Mouse (Mus musculus): ENCODE measurements at regions not wholly inside any gene's neighbourhood (a gene's known extent, or its start where the extent isn't known, plus 50 kb on each side); places are given as distances from the start of the nearest gene placed in this dataset.

DNA sequence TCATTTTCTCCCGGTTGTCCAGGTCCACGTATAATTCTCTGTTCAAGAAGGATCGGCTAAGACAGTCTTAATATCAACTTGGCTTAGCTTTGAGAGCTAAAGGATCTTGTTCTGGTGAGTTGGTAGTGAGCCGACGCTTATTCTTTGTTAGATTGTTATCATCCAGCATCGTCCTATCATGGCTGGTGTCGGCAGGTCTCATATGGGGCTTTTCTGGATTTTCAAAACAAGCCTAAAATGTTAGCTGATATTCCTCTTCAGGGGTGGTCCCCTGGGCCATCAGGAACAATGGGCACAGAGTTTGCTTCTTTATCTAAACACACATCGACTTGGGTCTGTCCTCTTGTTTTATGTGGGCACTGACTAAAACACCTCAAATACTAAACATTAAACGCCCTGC, 124.6 kb upstream of the Zfhx3 start:
- WGBS (ENCODE audit: insufficient replicate concordance): 68% methylated on average over 9 of the region's 9 CpGs
- Histone ChIP-seq H3K9me3 (replicated peaks) (no peaks in the 10 kb centered on the region), H3K4me1 (replicated peaks) (no peaks in the 10 kb centered on the region), H3K9ac (no peak overlapping the region), H3K4me2 (no peak overlapping the region), H3K4me3 (replicated peaks) (no peak overlapping the region), H3K36me3 (replicated peaks) (no peaks in the 10 kb centered on the region), H3K27ac (replicated peaks) (no peak overlapping the region), H3K27me3 (no peaks in the 10 kb centered on the region)
- ATAC-seq (ENCODE audit: insufficient read depth): no peak

DNA sequence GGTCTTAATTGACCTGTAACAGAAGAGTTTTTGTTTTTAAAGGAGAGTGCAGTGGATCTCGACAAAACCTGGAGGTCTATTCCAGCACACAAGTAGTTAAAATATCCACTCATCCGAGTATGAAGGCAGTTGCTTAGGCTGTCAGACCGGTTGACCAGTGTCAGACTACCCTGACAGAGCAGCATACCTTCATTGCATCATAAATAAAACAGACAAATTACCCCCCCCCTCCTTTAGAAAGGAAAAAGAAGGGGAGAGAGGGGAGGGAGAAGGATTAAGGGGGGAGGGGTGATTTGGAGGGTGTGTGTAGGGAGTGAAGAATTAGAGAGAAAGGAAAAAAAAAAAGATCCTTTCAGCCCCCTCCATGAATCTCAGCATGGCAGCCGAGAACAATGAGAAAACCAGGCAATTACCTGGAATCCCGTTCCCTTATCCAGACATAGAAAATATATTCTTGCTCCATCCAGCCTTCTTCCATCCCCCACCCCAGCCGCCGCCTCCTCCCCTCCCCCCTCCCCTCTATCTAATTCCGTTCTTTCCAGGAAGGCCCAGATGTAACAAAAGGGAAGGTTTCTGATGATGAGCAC, 122.2 kb upstream of the Zfhx3 start:
- WGBS (ENCODE audit: insufficient replicate concordance): 15% methylated on average over 8 of the region's 8 CpGs
- H3K27me3 ChIP-seq: peaks cover 3% of the 10 kb centered on the region; the same call in 1 of the 2 replicates
- H3K9me3 ChIP-seq (replicated peaks): no peaks in the 10 kb centered on the region
- no peak overlapping the region for H3K9ac ChIP-seq
- no peak overlapping the region for H3K4me2 ChIP-seq
- ATAC-seq (ENCODE audit: insufficient read depth): no peak
- H3K36me3 ChIP-seq (replicated peaks): no peaks in the 10 kb centered on the region
- H3K27ac ChIP-seq (replicated peaks): no peak overlapping the region
- H3K4me1 ChIP-seq (replicated peaks): no peaks in the 10 kb centered on the region
- H3K4me3 ChIP-seq (replicated peaks): no peak overlapping the region

DNA sequence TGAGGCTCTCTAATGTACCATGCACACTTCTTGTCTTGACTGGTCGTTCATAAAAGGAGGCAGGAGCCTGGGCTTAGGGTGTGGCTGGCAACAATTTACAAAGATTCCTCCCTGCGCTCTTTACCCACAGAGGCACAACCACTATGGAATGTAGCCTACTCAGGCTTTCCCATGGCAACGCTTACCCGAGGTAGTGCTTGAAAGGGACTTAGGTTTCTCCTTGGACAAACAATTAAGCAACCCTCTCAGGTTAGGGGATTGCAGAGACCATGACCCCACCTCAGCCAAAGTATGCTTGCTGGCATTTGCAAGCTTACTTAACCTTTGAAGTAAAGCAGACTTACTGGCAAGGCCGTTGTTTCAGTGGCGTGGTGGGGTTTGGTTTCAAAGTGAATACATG, 120.9 kb upstream of the Zfhx3 start:
- Histone ChIP-seq H3K9ac (no peak overlapping the region), H3K4me1 (replicated peaks) (no peaks in the 10 kb centered on the region), H3K4me2 (no peak overlapping the region), H3K27me3 (peaks cover 3% of the 10 kb centered on the region; the same call in 1 of the 2 replicates), H3K4me3 (replicated peaks) (no peak overlapping the region), H3K9me3 (replicated peaks) (no peaks in the 10 kb centered on the region), H3K27ac (replicated peaks) (no peak overlapping the region), H3K36me3 (replicated peaks) (no peaks in the 10 kb centered on the region)
- WGBS (ENCODE audit: insufficient replicate concordance): 51% methylated on average over 6 of the region's 6 CpGs
- no peak for ATAC-seq (ENCODE audit: insufficient read depth)

DNA sequence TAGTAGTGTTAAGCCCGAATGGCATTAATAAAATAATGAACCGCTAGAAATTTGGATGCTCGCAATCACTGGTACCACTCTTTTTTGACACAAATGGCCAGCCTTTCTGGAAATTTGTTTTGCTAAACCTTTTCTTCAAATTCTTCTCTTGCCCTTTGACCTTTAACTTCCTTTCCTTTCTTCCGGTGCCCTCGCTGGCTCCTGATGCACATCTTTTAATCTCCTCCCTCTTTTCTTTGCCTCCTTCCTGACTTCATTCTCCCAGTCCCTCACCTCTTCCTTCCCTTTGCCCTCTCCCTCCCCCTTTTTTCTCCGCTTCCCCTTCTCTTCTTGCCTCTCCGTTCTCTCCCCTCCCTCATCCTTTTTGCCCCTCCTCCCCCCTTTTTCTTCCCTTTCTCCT, 118.3 kb upstream of the Zfhx3 start:
- Histone ChIP-seq H3K27ac (replicated peaks) (no peak overlapping the region), H3K4me3 (replicated peaks) (no peak overlapping the region), H3K9ac (no peak overlapping the region), H3K9me3 (replicated peaks) (no peaks in the 10 kb centered on the region), H3K4me2 (no peak overlapping the region), H3K4me1 (replicated peaks) (no peaks in the 10 kb centered on the region), H3K36me3 (replicated peaks) (no peaks in the 10 kb centered on the region), H3K27me3 (peaks cover 3% of the 10 kb centered on the region; the same call in 1 of the 2 replicates)
- no peak for ATAC-seq (ENCODE audit: insufficient read depth)
- WGBS (ENCODE audit: insufficient replicate concordance): 13% methylated on average over 7 of the region's 7 CpGs

DNA sequence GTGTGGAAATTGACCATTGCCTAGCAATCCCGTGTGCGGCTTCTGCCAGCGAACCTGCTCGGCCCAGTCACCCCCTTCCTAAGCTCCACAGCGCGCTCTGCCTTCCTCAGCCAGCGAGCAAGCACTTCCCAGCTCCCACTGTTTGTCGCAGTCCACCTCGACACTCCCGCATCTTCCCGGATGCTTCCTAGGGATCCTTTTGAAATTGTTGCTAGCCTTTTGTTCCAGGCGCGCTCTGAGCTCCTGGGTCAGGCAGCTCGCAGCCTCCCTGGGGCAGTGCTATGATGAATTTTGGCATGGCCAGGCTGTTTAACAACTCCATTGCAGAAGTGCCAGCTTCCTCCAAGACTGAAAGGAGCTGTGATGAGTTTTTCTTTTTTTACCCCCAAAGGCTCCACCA, 117.8 kb upstream of the Zfhx3 start:
- Histone ChIP-seq H3K36me3 (replicated peaks) (no peaks in the 10 kb centered on the region), H3K4me3 (replicated peaks) (no peak overlapping the region), H3K27ac (replicated peaks) (no peak overlapping the region), H3K9ac (no peak overlapping the region), H3K4me2 (no peak overlapping the region), H3K27me3 (peaks cover 3% of the 10 kb centered on the region; the same call in 1 of the 2 replicates), H3K9me3 (replicated peaks) (no peaks in the 10 kb centered on the region), H3K4me1 (replicated peaks) (no peaks in the 10 kb centered on the region)
- ATAC-seq (ENCODE audit: insufficient read depth): no peak
- 6% methylated on average over 14 of the region's 14 CpGs for WGBS (ENCODE audit: insufficient replicate concordance)

DNA sequence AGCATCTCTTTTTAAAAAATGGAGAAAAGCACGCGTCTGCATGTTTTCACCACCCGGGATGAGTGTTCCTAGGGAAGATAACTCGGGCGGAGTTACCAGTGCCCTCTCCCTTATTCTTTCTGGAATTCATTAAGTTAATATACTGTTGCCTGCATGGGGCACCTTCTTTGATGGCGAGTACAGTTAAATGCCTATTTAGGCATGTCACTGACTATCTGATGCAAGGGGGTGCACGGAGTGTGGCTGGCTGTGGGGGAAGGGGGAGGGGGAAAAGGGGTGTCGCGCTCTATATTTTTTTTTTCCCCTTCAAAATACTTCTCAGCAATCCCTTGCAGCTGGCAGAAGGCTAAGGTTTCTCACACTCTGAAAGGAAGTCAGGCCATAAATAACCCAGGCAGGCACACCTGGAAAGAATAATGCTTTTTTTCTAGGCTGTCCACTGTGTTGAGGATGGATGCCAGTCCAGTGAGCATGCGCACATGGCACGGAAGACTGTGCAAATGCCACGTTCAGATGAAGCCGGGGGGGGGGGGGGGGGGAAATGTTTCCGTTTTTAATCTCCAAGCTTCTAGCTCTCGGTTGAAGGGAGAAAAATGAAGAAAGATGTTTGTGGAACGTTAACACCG, 114.8 kb upstream of the Zfhx3 start:
- 71% methylated on average over 17 of the region's 17 CpGs for WGBS (ENCODE audit: insufficient replicate concordance)
- Histone ChIP-seq H3K27me3 (peaks cover 3% of the 10 kb centered on the region; the same call in 1 of the 2 replicates), H3K27ac (replicated peaks) (no peak overlapping the region), H3K4me3 (replicated peaks) (no peak overlapping the region), H3K36me3 (replicated peaks) (no peaks in the 10 kb centered on the region), H3K4me1 (replicated peaks) (no peaks in the 10 kb centered on the region), H3K9me3 (replicated peaks) (no peaks in the 10 kb centered on the region), H3K9ac (no peak overlapping the region), H3K4me2 (no peak overlapping the region)
- no peak for ATAC-seq (ENCODE audit: insufficient read depth)

DNA sequence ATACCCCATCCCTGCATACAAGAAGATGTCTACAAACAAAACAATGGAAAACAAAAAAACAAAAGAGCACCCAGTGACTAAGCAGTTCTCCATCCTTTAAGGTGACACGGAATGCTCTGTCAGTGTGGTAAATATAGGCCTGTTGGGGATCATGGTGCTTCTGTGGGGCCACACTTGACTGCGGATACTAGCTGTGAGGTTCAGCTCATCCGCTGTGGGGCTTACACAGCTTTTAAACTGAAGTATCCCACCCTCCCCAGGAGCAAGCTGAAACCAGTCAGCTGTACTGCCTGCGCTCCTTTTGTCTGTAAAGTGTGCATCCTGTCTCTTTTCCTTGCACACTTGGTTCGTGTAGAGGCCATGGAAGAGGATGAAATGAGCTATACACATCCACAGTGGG, 113.9 kb upstream of the Zfhx3 start:
- no peak overlapping the region for H3K27ac ChIP-seq (replicated peaks)

DNA sequence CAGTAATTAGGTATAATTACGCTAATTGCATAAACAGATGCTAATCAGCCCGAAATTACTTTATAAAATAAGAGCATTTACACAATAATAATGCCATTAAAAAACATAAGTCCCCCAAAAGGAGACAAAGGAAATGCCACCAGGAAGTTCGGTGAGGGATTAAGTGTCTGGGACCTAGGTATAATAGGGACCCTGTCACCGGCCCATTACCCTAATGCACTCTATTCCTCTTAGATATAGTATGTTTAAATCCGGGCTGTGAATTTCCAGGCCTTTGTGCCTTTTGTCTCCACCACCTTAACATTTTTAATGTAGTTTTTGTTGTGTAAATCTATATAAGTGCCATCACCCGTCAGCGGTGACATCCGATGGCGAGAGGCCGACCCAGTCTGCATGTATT, 109.0 kb upstream of the Zfhx3 start:
- H3K27ac ChIP-seq (replicated peaks): no peak overlapping the region
- H3K36me3 ChIP-seq (replicated peaks): no peaks in the 10 kb centered on the region
- no peaks in the 10 kb centered on the region for H3K9me3 ChIP-seq (replicated peaks)
- no peak overlapping the region for H3K4me3 ChIP-seq (replicated peaks)
- no peaks in the 10 kb centered on the region for H3K27me3 ChIP-seq
- no peak for ATAC-seq (ENCODE audit: insufficient read depth)
- H3K4me1 ChIP-seq (replicated peaks): no peaks in the 10 kb centered on the region
- H3K9ac ChIP-seq: no peak overlapping the region
- no peak overlapping the region for H3K4me2 ChIP-seq
- WGBS (ENCODE audit: insufficient replicate concordance): 70% methylated on average over 10 of the region's 10 CpGs

More for the DNA sequence above, 113.9 kb upstream of the Zfhx3 start:
- H3K4me1 ChIP-seq (replicated peaks): no peaks in the 10 kb centered on the region
- H3K9ac ChIP-seq: no peak overlapping the region
- WGBS (ENCODE audit: insufficient replicate concordance): 58% methylated on average over 5 of the region's 5 CpGs
- H3K27me3 ChIP-seq: peaks cover 3% of the 10 kb centered on the region; the same call in 1 of the 2 replicates
- no peak overlapping the region for H3K4me3 ChIP-seq (replicated peaks)
- H3K36me3 ChIP-seq (replicated peaks): no peaks in the 10 kb centered on the region
- H3K4me2 ChIP-seq: no peak overlapping the region
- no peaks in the 10 kb centered on the region for H3K9me3 ChIP-seq (replicated peaks)
- ATAC-seq (ENCODE audit: insufficient read depth): no peak

DNA sequence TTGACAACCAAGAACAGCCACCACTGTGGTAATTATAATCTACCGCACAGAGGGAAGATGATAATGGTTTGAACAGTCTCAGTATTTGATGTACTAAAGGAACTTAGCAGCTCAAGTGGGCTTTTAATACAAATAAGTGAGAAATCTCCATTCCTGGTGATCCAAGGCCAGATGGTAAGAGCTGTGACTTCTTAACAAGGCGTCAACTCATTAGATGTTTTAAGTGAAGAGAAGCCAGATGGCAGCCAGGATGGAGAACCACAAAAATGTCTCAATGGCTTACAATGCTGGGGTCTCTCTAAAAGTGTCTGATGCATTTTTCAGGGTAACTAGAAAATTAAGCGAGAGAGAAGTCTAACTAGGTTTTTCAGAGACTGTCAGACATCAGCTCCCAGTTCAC, 96.3 kb upstream of the Zfhx3 start:
- ATAC-seq (ENCODE audit: insufficient read depth): no peak
- Histone ChIP-seq H3K36me3 (replicated peaks) (no peaks in the 10 kb centered on the region), H3K4me1 (replicated peaks) (no peaks in the 10 kb centered on the region)

DNA sequence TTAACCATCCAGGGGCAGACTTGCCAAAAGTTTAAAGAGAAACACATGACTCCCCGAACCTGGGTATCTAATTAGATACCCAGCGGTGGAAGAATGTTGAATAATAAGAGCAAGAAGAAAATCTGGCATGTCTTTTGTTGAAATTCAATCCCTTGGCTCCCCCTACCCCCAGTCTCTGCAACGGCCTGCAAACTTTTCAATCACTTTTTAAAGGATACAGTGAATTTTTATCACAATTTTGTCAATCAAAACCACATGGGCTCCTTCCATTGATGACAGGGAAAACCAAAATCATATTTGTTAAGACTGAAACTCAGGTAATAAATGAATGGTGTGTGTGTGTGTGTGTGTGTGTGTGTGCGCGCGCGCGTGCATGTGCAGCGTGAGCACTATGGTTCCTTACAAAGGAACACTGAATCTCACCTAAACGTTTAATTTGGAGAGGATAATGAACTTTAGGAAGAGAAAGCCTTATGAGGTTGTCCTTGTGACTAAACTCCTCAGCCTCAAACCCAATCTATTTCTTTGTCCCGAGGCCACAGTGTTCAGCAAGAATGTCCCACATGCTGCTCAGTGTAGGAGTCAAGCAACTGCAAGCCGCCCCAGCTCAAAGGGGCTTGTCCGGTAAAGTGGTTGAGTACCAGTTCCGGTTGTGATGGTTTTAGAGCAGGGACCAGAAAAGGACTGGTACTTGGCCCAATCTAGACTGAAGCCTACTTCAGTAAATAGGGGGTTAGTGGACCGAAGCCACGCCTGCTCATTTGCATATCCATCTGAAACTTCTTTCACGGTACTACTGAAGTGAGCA, 91.0 kb upstream of the Zfhx3 start:
- Histone ChIP-seq H3K36me3 (replicated peaks) (no peaks in the 10 kb centered on the region), H3K4me1 (replicated peaks) (no peaks in the 10 kb centered on the region), H3K9ac (no peak overlapping the region), H3K27me3 (no peaks in the 10 kb centered on the region), H3K27ac (replicated peaks) (no peak overlapping the region), H3K4me2 (no peak overlapping the region), H3K9me3 (replicated peaks) (no peaks in the 10 kb centered on the region), H3K4me3 (replicated peaks) (no peak overlapping the region)
- WGBS (ENCODE audit: insufficient replicate concordance): 73% methylated on average over 17 of the region's 17 CpGs
- no peak for ATAC-seq (ENCODE audit: insufficient read depth)

More for the DNA sequence above, 96.3 kb upstream of the Zfhx3 start:
- no peak overlapping the region for H3K4me2 ChIP-seq
- H3K27ac ChIP-seq (replicated peaks): no peak overlapping the region
- no peaks in the 10 kb centered on the region for H3K27me3 ChIP-seq
- H3K9ac ChIP-seq: no peak overlapping the region
- WGBS (ENCODE audit: insufficient replicate concordance): 62% methylated on average over 3 of the region's 3 CpGs
- no peaks in the 10 kb centered on the region for H3K9me3 ChIP-seq (replicated peaks)
- H3K4me3 ChIP-seq (replicated peaks): no peak overlapping the region

DNA sequence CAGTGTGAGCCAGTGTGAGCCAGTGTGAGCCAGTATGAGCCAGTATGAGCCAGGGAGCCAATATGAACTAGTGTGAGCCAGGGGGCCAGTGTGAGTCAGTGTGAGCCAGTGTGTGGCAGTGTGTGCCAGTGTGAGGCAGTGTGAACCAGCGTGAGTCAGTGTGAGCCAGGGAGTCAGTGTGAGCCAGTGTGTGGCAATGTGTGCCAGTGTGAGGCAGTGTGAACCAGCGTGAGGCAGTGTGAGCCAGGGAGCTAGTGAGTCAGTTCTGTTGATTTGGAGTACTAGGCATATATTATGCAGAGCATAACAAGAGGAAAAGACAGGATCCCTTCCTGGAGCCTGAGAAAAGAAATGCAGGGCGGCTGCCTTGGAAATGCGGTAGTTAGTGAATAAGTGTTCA, 82.7 kb upstream of the Zfhx3 start:
- Histone ChIP-seq H3K4me2 (no peak overlapping the region), H3K4me1 (replicated peaks) (no peaks in the 10 kb centered on the region), H3K36me3 (replicated peaks) (no peaks in the 10 kb centered on the region), H3K27ac (replicated peaks) (no peak overlapping the region), H3K9me3 (replicated peaks) (no peaks in the 10 kb centered on the region), H3K4me3 (replicated peaks) (no peak overlapping the region), H3K27me3 (no peaks in the 10 kb centered on the region), H3K9ac (no peak overlapping the region)
- WGBS (ENCODE audit: insufficient replicate concordance): 81% methylated on average over 4 of the region's 4 CpGs
- no peak for ATAC-seq (ENCODE audit: insufficient read depth)
